Mouse (Mus musculus) MEL (cell line): ENCODE measurements around the gene Ccdc107. TPM values are rescaled to one million over a fixed set of nuclear protein-coding genes. Genes with fewer than 3 reads are reported as not detected.

Source experiments
- DNase-seq: peaks from one replicate; pipeline ENCODE4 v3.0.0; 2011; ENCODE audit warnings: low read depth, low spot score
- H3K27ac ChIP-seq: 2 replicates; pipeline ENCODE4 v1.5.1; 2012; ENCODE audit warnings: low read depth, mild to moderate bottlenecking, control low read depth, low read length, moderate library complexity; ENCODE audit not compliant: control insufficient read depth
- H3K27me3 ChIP-seq, 2 experiments: fragments of 150-350 bp in 1 of 2; sonication (generic) in 1 of 2; 2 replicates each; pipeline ENCODE4 v1.6.1; 2012; ENCODE audit warnings: low read length in 2 of 2, mild to moderate bottlenecking in 2 of 2, improper control_type of control experiment in 1 of 2, moderate library complexity in 1 of 2; ENCODE audit not compliant: insufficient read depth in 2 of 2, control insufficient read depth in 1 of 2
- H3K36me3 ChIP-seq, 2 experiments: 2 replicates each; pipeline ENCODE4 v1.6.1; 2012 to 2014; ENCODE audit warnings: low read length in 2 of 2, improper control_type of control experiment in 1 of 2, inconsistent platforms in 1 of 2, mild to moderate bottlenecking in 1 of 2; ENCODE audit not compliant: insufficient read depth in 2 of 2, control insufficient read depth in 1 of 2
- H3K4me1 ChIP-seq, 2 experiments: fragments of 150-350 bp in 1 of 2; sonication (generic) in 1 of 2; 2 replicates each; pipeline ENCODE4 v1.6.1; 2012; ENCODE audit warnings: low read length in 2 of 2, improper control_type of control experiment in 1 of 2, mild to moderate bottlenecking in 1 of 2; ENCODE audit not compliant: insufficient read depth in 2 of 2, control insufficient read depth in 1 of 2
- H3K4me3 ChIP-seq, 2 experiments: fragments of 150-350 bp in 1 of 2; sonication (generic) in 1 of 2; 2 replicates each; pipeline ENCODE4 v1.5.1; 2012; ENCODE audit warnings: low read depth in 2 of 2, low read length in 2 of 2, mild to moderate bottlenecking in 2 of 2, moderate library complexity in 2 of 2, control low read depth in 1 of 2, improper control_type of control experiment in 1 of 2; ENCODE audit not compliant: control insufficient read depth in 1 of 2, insufficient read depth in 1 of 2
- H3K79me2 ChIP-seq: 2 replicates; pipeline ENCODE4 v1.6.1; 2012; ENCODE audit warnings: mild to moderate bottlenecking, low read length, moderate library complexity; ENCODE audit not compliant: control insufficient read depth, poor library complexity, insufficient read depth
- H3K9ac ChIP-seq: 2 replicates; pipeline ENCODE4 v1.6.1; 2012; ENCODE audit warnings: low read depth, mild to moderate bottlenecking, control low read depth, low read length, moderate library complexity; ENCODE audit not compliant: control insufficient read depth, poor library complexity, severe bottlenecking
- H3K9me3 ChIP-seq: fragments of 150-350 bp; sonication (generic); replicated peaks from 2 replicates; pipeline ENCODE4 v1.6.1; 2012; ENCODE audit warnings: mild to moderate bottlenecking, low read length, improper control_type of control experiment, moderate library complexity; ENCODE audit not compliant: insufficient read depth
- CHD1 ChIP-seq: IDR thresholded peaks from 2 replicates; pipeline ENCODE4 v1.6.1; 2012; ENCODE audit warnings: low read depth, mild to moderate bottlenecking, inconsistent platforms, low read length, improper control_type of control experiment
- CTCF ChIP-seq, 3 experiments: IDR thresholded peaks in 2 of 3; conservative IDR thresholded peaks in 1 of 3; 2 replicates each; pipeline ENCODE4 v1.5.1; 2011 to 2012; ENCODE audit warnings: low read length in 3 of 3, low read depth in 2 of 3, mild to moderate bottlenecking in 2 of 3, improper control_type of control experiment in 1 of 3, inconsistent platforms in 1 of 3, mixed read lengths in 1 of 3, moderate library complexity in 1 of 3; ENCODE audit not compliant: control insufficient read depth in 1 of 3, insufficient read depth in 1 of 3, poor library complexity in 1 of 3, severe bottlenecking in 1 of 3
- E2F4 ChIP-seq: IDR thresholded peaks from 2 replicates; pipeline ENCODE4 v1.6.1; 2011; ENCODE audit warnings: low read depth, low read length, improper control_type of control experiment, borderline replicate concordance
- ELF1 ChIP-seq: IDR thresholded peaks from 2 replicates; pipeline ENCODE4 v1.6.1; 2014; ENCODE audit warnings: low read depth, mild to moderate bottlenecking, inconsistent platforms, low read length, improper control_type of control experiment, moderate library complexity
- KAT2A ChIP-seq: conservative IDR thresholded peaks from 2 replicates; pipeline ENCODE4 v1.6.1; 2012; ENCODE audit warnings: low read depth, low read length, improper control_type of control experiment, inconsistent platforms
- MAFK ChIP-seq: IDR thresholded peaks from 2 replicates; pipeline ENCODE4 v1.6.1; 2011; ENCODE audit warnings: low read depth, mild to moderate bottlenecking, low read length, improper control_type of control experiment, borderline replicate concordance
- MAX ChIP-seq: IDR thresholded peaks from 2 replicates; pipeline ENCODE4 v1.6.1; 2011; ENCODE audit warnings: low read length, improper control_type of control experiment
- MAZ ChIP-seq: IDR thresholded peaks from 2 replicates; pipeline ENCODE4 v1.6.1; 2012; ENCODE audit warnings: low read depth, mild to moderate bottlenecking, inconsistent platforms, low read length, improper control_type of control experiment
- MXI1 ChIP-seq: IDR thresholded peaks from 2 replicates; pipeline ENCODE4 v1.6.1; 2011; ENCODE audit warnings: mild to moderate bottlenecking, low read depth, low read length, improper control_type of control experiment
- MYC ChIP-seq: IDR thresholded peaks from 2 replicates; pipeline ENCODE4 v1.6.1; 2011; ENCODE audit warnings: low read depth, mild to moderate bottlenecking, low read length, improper control_type of control experiment, moderate library complexity
- NRF1 ChIP-seq: IDR thresholded peaks from 2 replicates; pipeline ENCODE4 v1.6.1; 2014; ENCODE audit warnings: low read depth, mild to moderate bottlenecking, inconsistent platforms, low read length, improper control_type of control experiment, moderate library complexity; ENCODE audit not compliant: poor library complexity, insufficient read depth, severe bottlenecking
- POLR2A ChIP-seq, 2 experiments: IDR thresholded peaks; 2 replicates each; pipeline ENCODE4 v1.6.1; 2011 to 2012; ENCODE audit warnings: low read length in 2 of 2, mild to moderate bottlenecking in 2 of 2, control low read depth in 1 of 2, improper control_type of control experiment in 1 of 2, low read depth in 1 of 2, moderate library complexity in 1 of 2; ENCODE audit not compliant: control insufficient read depth in 1 of 2, insufficient read depth in 1 of 2, poor library complexity in 1 of 2
- POLR2AphosphoS5 ChIP-seq: IDR thresholded peaks from 2 replicates; pipeline ENCODE4 v1.6.1; 2012; ENCODE audit warnings: low read depth, borderline replicate concordance, mild to moderate bottlenecking, inconsistent platforms, low read length, moderate library complexity, mixed read lengths
- RCOR1 ChIP-seq: IDR thresholded peaks from 2 replicates; pipeline ENCODE4 v1.6.1; 2012; ENCODE audit warnings: low read depth, mild to moderate bottlenecking, inconsistent platforms, low read length, improper control_type of control experiment
- SIN3A ChIP-seq: IDR thresholded peaks from 2 replicates; pipeline ENCODE4 v1.6.1; 2012; ENCODE audit warnings: low read length, improper control_type of control experiment, inconsistent platforms
- SMC3 ChIP-seq: IDR thresholded peaks from 2 replicates; pipeline ENCODE4 v1.6.1; 2011; ENCODE audit warnings: low read depth, low read length, improper control_type of control experiment
- TAL1 ChIP-seq: IDR thresholded peaks from 2 replicates; pipeline ENCODE4 v1.6.1; 2012; ENCODE audit warnings: mild to moderate bottlenecking, inconsistent platforms, low read length, moderate library complexity, mixed read lengths
- TBP ChIP-seq: IDR thresholded peaks from 2 replicates; pipeline ENCODE4 v1.8.0; 2011; ENCODE audit warnings: low read depth, low read length, improper control_type of control experiment
- USF2 ChIP-seq, 2 experiments: IDR thresholded peaks; 2 replicates each; pipeline ENCODE4 v1.6.1; 2011 to 2012; ENCODE audit warnings: improper control_type of control experiment in 2 of 2, low read length in 2 of 2, borderline replicate concordance in 1 of 2, inconsistent platforms in 1 of 2, low read depth in 1 of 2, mild to moderate bottlenecking in 1 of 2; ENCODE audit not compliant: insufficient read depth in 1 of 2
- ZC3H11A ChIP-seq: IDR thresholded peaks from 2 replicates; pipeline ENCODE4 v1.6.1; 2012; ENCODE audit warnings: low read depth, mild to moderate bottlenecking, inconsistent platforms, low read length, improper control_type of control experiment
- ZMIZ1 ChIP-seq: IDR thresholded peaks from 2 replicates; pipeline ENCODE4 v1.6.1; 2012; ENCODE audit warnings: low read depth, mild to moderate bottlenecking, inconsistent platforms, low read length, improper control_type of control experiment, moderate library complexity
- ZNF384 ChIP-seq: IDR thresholded peaks from 2 replicates; pipeline ENCODE4 v1.6.1; 2012; ENCODE audit warnings: low read depth, mild to moderate bottlenecking, inconsistent platforms, low read length, improper control_type of control experiment
- polyA plus RNA-seq, 2 experiments: library from polyadenylated mRNA; stranded (reverse) in 1 of 2; unstranded in 1 of 2; fragments of >175 nt in 1 of 2; fragments of >200 nt in 1 of 2; gene quantifications; 2 replicates each; pipeline versions ENCODE4 v1.2.1 to v1.2.4; 2012; ENCODE audit warnings: low replicate concordance in 2 of 2, low read depth in 1 of 2; ENCODE audit not compliant: insufficient read length in 2 of 2, insufficient read depth in 1 of 2, missing spikeins in 1 of 2
- total RNA-seq: library from RNA; depleted of rRNA; stranded (reverse); fragments of 300-350 nt; gene quantifications from 2 replicates; pipeline ENCODE4 v1.2.3, GENCODE M21; 2012

The Ccdc107 gene
- total and polyA plus RNA-seq, 3 experiments = 44.3 to 56.7 TPM; not detected in 1

DNA sequence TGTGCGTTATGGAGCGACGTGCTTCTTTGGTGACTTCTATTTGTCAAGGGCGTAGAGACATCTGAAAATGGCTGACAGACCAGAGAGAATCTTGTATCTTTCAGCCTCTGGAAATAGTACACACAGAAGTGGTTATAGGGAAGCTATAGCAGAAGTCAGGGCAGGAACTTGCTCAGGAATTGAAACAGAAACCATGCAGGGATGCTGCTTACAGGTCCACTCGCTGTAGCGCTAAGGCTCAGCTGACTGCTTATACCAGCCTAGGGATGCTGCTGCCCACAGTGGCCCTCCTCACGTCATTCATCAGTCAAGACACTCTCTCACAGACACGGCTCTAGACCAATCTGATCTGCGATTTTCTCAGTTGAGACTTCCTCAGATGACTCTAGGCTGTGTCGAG is 22.4 kb upstream of the Ccdc107 start:
- no peak for TF ChIP-seq CHD1
- TF ChIP-seq MAZ = no peak
- no peak for TF ChIP-seq MYC
- no peak for TF ChIP-seq ZNF384
- no peak for TF ChIP-seq NRF1
- TF ChIP-seq SIN3A = no peak
- TF ChIP-seq POLR2A (IDR thresholded peaks at IDR 0.05; ENCODE audit: control insufficient read depth in 1 of 2, insufficient read depth in 1 of 2, low read depth in 1 of 2, low read length in 2 of 2, poor library complexity in 1 of 2) = no peak
- no peak for TF ChIP-seq POLR2AphosphoS5
- no peak for TF ChIP-seq ZMIZ1
- no peak for TF ChIP-seq E2F4

DNA sequence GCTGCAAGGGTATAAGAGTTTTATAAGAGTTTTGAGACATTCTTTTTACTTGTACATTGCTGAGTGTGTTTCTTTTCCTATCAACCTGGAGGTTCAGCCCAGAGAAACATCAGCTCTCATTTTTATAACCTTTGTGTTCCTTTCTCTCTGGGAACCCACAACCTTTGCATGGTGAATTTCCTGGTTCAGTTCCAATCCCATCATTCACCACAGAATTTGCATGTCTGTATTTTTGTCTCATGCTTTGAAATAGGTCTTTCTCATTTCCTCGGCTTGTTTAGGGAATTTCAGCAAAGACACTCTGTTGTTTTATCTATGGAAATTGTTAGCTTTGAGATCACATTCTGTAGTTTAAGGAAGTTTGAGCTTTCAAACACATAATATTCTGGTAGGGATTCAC is 19.1 kb upstream of the Ccdc107 start:
- no peaks in the 10 kb centered on the region for H3K36me3 ChIP-seq
- TF ChIP-seq MXI1 (no peak), POLR2A (IDR thresholded peaks at IDR 0.05; ENCODE audit: control insufficient read depth in 1 of 2, insufficient read depth in 1 of 2, low read depth in 1 of 2, low read length in 2 of 2, poor library complexity in 1 of 2) (no peak), SMC3 (no peak), TBP (no peak), ZC3H11A (no peak), NRF1 (no peak), ELF1 (no peak), MAFK (no peak), MAX (no peak), KAT2A (no peak), RCOR1 (no peak), USF2 (IDR thresholded peaks at IDR 0.05; ENCODE audit: borderline replicate concordance in 1 of 2, insufficient read depth in 1 of 2, low read depth in 1 of 2, low read length in 2 of 2) (no peak), CTCF (IDR thresholded peaks at IDR 0.05 in 2 of 3, conservative IDR thresholded peaks at IDR 0.05 in 1 of 3; ENCODE audit: control insufficient read depth in 1 of 3, insufficient read depth in 1 of 3, low read depth in 2 of 3, low read length in 3 of 3, poor library complexity in 1 of 3, severe bottlenecking in 1 of 3) (no peak), POLR2AphosphoS5 (no peak), TAL1 (no peak)
- TF ChIP-seq, all 39 proteins: peak for 0
- H3K27ac ChIP-seq = no peak overlapping the region
- H3K9me3 ChIP-seq = no peaks in the 10 kb centered on the region
- H3K4me1 ChIP-seq = peaks cover 0 to 4% of the 10 kb centered on the region in 2 experiments; a peak in 2 of 4 replicates
- no peaks in the 10 kb centered on the region for H3K27me3 ChIP-seq
- H3K9ac ChIP-seq = no peak overlapping the region
- no peak for DNase-seq
- no peak overlapping the region for H3K4me3 ChIP-seq
- H3K79me2 ChIP-seq = no peaks in the 10 kb centered on the region

More for the DNA sequence above, 22.4 kb upstream of the Ccdc107 start:
- Histone ChIP-seq H3K9me3 (no peaks in the 10 kb centered on the region), H3K36me3 (no peaks in the 10 kb centered on the region), H3K4me1 (no peaks in the 10 kb centered on the region), H3K79me2 (no peaks in the 10 kb centered on the region), H3K27me3 (no peaks in the 10 kb centered on the region), H3K27ac (no peak overlapping the region), H3K9ac (no peak overlapping the region), H3K4me3 (no peak overlapping the region)
- DNase-seq = no peak
